Mouse (Mus musculus) embryo, embryonic 11 days (tissue): ENCODE data around the gene Mon1a.

Source experiments
- DNase-seq: peaks from one replicate; pipeline ENCODE4 v3.0.0-alpha.2; 2015

Gene Mon1a

DNA sequence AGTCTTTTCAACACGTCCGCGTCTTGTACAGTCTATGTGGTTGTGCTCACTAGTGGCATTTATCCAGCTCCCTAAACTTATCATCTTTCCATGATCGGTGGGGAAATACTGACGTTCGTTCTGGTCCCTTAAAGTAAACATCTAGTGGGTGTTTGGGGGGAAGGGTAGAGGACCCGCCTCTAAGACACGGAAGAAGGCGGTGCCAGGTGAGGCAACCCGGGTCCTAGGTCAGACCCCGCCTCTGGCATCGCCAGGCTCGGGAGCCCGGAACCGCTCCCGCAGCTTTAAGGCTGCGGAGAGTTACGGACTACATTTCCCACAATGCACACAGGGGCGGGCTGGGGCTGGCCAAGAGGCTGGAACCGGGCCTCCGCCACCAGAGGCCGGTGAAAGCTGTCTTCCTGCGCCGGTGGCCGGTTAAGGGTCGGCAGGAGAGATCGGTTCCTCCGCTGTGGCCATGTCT lies at the start of gene Mon1a:
Gene Mon1a (plus strand): TSS at position 348 of the 463 bp plus-strand sequence.
- peak; percentile 92 for DNase-seq

DNA sequence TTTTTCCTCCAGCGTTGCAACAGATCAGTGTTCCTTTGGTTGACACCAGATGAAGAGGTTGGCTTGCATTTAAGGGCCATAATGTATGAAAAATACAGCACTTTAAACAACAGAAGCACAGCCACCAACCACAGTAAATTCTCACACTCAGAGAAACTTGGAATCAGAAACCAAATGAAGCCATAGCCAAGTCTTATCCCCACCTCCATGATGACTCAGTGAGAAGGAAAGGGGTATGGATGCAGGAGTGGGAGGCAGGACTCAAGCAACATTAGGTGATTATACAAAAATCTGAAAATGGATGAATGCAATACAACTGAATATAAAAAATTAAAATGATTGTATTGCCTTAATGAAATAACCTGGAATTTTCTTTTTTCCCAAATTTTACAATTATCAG lies 49.1 kb upstream of the Mon1a start:
- DNase-seq: no peak

DNA sequence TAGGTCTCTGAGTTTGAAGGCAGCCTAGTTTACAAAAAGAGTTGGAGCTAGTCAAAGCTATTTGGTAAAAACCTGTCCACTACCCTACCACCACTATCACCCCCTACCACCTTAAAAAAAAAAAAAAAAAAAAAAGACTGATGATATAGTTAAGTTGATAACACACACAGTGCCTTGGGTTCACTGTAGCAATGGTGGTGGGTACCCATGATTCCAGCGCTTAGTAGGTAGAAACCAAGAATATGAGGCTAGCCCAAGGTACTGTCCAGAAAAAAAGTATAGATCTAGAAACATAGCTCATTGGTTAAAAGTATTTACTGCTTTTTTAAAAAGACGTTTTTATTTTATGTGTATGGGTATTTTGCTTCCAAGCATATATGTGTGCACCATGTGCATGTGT lies 45.2 kb upstream of the Mon1a start:
- no peak for DNase-seq

DNA sequence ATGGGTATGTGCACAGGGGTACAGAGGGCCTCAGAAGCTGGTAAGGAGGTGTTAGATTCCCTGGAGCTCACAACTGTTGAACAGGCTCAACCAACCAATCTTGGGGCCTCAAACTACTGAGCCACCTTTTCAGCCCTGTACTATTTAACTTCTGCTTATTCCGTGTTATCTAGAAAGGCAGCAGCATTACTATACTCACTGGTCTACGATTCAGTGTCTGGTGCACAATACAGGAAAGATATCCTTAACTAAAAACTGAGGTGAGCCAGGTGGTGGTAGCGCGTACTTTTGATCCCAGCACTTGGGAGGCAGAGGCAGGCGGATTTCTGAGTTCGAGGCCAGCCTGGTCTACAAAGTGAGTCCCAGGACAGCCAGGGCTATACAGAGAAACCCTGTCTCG lies 39.0 kb upstream of the Mon1a start:
- DNase-seq: no peak

DNA sequence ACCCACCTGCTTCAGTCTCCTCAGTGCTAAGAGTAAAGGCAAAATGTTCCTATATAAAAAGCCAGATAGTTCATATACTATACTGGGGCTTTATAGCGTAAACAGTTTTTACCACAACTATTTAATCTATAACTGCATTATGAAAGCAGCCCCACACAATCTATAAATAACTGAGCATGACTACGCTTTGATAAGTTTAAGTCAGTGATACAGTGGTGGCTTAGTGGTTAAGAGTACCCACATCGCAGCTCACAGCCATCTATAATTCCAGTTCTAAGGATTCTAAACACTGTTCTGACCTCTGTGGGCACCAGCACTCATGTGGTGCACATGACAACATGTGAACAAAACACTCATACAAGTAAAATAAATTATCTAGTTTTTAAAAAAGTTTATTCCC lies 29.6 kb upstream of the Mon1a start:
- DNase-seq: no peak

DNA sequence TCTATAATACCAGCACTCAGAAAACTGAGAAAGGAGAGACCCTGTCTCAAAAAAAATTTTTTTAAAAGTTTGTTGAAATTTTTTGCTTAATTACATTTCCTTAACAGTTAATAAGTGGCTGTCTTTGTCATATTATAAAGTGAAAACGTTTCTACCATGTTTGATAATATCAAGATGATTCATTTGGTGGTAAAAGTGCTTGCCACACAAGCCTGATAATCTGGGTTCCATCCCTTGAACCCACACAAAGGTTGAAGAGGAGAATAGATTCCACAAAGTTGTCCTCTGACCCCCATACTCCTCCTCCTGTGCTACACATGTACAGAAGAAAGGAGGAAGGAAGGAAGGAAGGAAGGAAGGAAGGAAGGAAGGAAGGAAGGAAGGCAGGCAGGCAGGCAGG lies 23.5 kb upstream of the Mon1a start:
- DNase-seq: no peak

DNA sequence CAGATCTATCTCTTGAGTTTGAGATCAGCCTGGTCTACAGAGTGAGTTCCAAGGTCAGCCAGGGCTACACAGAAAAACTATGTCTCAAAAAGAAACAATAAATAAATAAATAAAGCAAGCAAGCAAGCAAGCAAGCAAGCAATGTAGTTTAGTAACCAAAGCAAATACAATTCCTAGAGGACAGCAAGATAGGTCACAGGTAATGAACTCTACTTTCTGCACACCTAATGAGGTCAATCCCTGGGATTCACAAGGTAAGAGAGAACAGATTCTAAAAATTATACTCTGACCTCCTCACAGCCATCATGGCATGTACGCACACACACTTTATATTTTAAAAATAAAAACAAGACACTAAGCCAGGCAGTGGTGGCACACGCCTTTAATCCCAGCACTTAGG lies 21.9 kb upstream of the Mon1a start:
- no peak for DNase-seq

DNA sequence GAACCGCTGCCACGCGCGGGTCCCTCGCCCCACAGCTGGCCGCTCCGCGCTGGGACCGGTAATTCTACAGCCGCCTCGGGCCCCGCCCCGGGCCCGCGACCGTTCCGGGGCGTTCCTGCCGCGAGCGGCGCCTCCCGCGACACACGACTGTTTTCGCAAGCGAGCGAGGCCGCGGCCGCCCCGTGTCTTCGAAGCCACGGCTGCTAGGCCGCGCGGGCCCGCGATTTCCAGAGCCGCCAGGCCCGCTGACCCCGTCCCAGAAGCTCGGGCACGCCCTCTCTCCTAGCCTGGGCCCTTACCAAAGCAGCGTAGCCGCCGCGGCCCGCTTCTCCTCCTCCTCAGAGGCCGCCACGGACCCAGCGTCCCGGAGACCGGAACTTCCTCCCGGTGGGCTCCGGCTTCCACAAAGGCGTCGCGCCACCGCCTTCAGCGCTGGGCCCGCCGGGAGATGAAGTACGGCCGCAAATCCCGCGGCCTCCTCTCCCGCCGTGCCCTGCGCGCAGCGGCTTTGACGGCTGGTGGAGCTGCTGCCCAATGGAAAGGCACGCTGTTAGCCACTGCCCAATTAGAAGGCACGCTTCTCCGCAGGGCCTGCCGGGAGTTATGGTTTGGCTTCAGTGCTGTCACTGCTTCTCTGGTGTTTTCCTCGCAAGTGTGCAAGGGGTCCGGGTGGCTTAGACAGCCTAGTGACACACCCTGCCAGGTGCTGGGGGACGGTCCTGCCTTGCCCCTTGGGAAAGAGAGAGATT lies 15.4 kb upstream of the Mon1a start:
- peak; percentile 99 for DNase-seq

DNA sequence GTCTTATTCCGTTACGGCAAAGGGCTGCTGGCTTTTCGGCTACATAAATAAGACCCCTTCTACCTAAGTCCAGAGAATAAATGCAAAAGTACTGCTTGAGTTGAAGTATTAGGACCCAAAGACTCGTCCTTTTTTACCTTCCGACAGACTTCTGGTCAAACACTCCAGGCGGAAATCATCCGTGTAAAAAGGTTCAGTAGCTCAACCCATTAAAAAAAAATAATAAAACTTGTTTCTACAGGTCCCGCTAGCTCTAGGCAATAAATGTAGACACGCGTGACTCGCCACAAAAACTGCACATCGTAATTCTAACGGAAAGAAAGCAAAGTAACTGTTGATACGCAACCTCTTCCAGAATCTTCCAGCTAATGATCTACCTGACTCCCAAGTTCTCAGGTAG lies 14.8 kb upstream of the Mon1a start, which contains the start of gene Rbm6:
Gene Rbm6 (minus strand): TSS at position 101 of the 400 bp plus-strand sequence.
- no peak for DNase-seq

DNA sequence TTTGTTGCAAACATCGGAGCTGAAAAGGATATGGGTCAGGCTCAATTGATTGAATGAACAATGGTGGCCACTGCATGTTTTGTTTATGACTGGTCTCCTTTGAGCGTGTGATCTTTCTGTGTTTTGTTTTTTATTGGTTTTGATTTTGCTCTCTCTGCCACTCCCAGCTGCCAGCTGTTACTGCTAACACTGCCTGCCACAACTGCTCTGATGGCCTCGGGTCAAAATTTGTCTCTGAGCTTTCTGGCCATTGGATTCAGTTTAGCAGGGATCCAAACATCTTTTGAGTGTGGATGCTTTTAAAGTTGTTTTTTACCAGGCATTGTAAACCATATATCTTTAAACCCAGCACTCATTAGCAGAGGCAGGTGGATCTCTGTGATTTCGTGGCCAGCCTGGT lies 7.5 kb upstream of the Mon1a start:
- no peak for DNase-seq

DNA sequence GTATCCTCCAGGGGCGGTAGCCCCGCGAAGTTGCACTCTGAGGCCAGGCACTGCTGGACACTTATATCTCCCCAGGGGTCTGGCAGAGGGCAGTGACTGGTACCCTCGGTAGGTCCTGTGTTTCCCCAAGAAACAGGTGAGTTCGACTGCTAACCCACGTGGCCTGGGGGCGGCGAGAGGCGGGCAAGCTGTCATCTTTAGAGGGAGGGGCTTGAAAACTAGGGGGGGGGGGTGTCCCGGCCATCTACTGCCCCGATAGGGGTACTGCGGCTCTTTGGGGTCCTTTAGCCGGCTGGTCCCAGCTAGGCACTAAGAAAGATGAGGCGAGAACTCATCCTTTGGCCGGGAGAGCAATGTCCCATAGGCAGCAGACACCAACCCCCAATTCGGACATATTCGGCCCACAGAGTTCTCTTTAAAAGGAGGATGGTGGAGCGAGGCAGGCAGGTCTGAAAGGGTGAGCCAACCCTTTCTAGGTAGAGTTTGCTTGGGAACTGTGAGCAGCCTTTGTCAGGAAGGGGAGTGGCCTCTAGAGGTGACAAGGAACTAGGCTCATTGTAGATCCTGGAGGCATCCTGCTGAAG lies 408 bp downstream of the Mon1a start:
- peak; percentile 52 for DNase-seq

DNA sequence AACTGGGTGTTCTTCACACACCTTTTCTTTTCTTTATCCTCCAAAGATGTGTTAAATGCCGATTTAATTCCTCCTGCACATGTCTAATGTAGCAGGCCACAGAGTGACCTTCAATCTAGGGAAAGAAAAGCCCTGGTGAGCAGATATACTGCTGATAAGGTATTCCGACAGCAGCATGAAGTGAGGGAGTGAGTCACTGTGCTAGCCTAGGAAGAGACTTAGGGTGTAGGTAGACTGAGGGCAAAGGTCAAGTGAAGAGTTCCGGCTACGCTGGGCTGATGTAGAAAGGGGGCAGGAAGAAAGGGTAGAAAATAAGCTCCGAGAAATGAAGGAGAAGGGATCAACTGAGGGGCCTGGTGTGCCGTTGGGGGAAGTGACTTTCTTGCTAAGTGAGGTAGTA lies 2.3 kb downstream of the Mon1a start:
- DNase-seq: no peak

DNA sequence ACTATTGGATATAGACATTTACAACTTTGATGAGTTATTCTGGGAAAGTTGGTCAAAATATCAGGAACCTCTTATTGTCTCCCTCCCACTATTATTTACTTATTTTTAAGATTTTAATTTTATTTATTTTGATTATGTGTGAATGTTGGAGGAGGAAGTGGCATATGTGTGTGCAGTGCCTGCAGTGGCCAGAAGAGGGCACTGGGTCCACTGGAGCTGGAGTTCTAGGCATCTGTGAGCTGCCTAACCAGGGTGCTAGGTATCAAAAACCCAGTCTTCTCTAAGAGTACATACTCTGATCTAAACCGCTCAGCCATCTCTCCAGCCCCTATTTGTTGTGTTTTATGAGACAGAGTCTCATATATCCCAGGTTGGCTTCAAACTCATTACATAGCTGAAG lies 3.1 kb downstream of the Mon1a start:
- no peak for DNase-seq

DNA sequence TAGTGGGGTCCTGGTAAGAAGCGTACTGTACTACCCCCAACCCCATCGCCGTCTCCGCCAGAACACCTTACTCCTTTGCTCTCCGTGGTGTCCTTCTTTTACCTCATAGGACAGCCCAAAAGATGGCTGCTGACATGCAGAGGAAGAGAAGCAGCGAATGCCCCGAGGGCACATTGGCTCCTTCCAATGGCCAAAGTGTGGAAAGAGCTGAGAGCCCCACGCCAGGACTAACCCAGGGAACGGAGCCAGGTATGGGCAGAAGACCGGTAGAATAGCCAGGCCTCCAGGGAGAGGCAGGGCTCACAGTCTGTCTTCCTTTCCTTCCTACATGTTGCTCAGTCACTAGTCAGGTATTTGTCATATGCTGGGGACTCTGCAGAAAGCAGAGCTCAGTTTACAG lies 10.6 kb downstream of the Mon1a start:
- DNase-seq: no peak

DNA sequence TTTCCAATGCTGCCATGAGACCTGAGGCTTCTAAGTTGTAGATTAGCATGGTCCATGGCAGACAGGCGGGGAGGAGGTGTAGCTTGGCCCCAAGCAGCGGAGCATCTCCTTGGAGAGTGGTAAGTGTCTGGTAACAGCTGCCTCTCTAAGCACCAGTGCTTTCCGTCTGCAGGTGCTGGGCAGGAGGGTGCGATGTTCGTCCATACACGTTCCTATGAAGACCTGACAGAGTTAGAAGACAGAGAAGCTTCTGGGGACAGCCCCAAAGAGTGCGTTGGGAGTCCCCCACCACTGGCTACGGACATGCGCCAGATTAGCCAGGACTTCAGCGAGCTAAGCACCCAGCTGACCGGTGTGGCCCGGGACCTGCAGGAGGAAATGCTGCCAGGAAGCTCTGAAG lies 11.9 kb downstream of the Mon1a start:
- DNase-seq: no peak

DNA sequence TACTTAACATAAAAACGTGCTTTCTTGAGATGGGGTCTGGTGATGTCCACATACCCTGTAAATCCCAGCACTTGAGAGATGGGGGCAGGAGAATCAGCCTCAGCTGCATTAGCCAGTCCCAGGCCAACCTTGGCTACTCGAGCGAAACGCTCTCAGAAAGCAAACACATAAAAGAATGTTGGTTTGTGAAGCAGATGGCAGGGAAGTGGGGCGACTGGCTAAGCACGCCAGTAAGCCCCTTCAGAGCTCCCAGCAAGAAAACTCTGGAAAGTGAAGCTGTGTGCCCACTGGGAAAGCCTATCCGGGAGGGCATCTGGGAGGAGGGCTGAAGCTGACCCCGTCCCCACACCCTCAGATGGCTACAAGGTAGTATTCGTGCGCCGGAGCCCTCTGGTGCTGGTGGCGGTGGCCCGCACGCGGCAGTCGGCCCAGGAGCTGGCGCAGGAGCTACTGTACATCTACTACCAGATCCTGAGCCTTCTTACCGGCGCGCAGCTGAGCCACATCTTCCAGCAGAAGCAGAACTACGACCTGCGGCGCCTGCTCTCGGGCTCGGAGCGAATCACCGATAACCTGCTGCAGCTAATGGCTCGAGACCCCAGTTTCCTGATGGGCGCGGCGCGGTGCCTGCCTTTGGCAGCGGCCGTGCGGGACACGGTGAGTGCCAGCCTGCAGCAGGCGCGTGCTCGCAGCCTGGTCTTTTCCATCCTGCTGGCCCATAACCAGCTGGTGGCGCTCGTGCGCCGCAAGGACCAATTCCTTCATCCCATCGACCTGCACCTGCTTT lies 13.1 kb downstream of the Mon1a start:
- DNase-seq: peak; percentile 88

DNA sequence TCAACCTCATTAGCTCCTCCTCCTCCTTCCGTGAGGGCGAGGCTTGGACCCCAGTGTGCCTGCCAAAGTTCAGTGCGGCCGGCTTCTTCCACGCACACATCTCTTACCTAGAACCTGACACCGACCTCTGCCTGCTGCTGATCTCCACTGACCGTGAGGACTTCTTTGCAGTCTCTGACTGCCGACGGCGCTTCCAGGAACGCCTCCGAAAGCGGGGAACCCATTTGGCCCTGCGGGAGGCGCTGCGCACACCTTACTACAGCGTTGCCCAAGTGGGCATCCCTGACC lies 13.6 kb downstream of the Mon1a start:
- no peak for DNase-seq

DNA sequence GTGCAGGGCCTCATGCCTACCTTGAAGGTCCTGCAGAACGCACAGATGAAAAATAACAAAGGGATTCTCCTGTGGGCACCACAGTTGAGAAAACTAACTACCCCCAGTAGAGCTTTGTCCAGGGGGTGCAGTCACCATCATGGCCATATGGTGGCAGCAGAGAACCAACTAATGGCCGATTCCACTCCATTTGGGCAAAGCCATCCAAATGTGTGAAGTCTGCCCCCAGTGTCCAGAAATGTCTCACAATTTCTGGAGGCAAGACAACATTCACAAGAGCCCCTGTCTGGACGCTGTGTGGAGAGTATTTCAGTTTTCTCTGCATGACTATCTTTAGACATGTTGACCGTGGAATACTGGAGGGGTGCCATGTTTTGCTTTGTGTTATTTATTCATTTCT lies 16.8 kb downstream of the Mon1a start:
- DNase-seq: peak; percentile 91

DNA sequence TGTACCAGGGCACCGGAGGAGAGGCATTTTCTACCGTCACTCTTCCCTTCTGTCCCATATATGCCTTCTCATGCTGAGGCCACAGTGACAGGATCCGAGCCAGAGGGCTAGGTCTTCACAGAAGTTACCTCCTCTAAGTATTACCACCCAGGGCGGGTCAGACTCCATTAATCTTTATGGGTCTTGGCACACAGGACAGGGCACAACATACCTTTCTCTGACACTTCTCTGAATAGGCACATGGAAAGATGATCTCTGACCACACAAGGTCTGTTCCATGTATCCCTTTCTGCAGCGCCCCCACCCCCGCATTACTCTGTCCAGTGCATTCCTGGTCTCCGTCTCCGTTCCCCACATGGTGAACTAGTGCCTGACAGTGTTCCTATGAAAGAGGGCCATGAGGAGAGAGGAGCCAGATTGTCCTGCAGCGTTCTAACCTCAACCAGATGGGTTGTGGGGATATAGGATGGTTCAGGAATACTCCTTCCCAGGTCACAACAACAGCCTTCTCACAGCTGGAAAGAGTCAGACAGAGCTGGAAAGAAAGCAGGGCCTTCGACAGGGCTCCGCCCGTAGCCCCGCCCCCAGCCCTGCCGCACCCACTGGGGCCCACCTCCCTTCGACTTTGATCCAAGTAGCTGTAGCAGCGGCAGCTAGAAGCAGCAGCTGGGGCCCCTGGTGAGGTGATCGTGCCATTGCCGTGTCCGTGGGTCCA lies 18.5 kb downstream of the Mon1a start, which contains the start of gene Mst1r:
Gene Mst1r (plus strand): TSS at position 622 of the 715 bp plus-strand sequence.
- DNase-seq: peak; percentile 84

DNA sequence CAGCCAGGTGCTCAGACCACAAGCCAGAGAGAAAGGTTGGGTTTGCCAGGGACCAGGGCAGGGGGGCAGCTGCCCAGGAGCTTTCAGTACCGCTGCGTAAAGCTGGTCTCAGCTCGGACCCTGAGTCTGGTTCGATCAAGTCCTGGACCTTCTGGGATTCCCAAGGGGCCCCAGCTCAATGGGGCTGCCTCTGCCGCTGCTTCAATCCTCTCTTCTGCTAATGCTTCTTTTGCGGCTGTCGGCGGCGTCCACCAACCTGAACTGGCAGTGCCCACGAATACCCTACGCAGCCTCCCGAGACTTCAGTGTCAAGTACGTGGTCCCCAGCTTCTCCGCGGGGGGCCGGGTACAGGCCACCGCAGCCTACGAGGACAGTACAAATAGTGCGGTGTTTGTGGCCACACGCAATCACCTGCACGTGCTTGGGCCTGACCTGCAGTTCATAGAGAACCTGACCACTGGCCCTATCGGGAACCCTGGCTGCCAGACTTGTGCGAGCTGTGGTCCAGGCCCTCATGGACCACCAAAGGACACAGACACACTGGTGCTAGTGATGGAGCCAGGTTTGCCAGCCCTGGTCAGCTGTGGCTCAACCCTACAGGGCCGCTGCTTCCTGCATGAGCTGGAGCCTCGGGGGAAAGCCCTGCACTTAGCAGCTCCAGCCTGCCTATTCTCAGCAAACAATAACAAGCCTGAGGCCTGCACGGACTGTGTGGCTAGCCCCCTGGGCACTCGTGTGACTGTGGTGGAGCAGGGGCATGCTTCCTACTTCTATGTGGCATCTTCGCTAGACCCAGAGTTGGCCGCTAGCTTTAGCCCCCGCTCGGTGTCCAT lies 19.2 kb downstream of the Mon1a start:
- DNase-seq: peak; percentile 29

DNA sequence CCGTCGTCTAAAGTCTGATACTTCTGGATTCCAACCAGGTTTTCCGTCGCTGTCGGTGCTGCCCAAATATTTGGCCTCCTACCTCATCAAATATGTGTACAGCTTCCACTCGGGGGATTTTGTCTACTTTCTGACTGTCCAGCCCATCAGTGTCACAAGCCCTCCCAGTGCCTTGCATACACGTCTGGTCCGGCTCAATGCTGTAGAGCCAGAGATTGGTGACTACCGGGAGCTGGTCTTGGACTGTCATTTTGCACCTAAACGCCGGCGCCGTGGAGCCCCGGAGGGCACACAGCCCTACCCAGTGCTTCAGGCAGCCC lies 19.8 kb downstream of the Mon1a start:
- DNase-seq: no peak

DNA sequence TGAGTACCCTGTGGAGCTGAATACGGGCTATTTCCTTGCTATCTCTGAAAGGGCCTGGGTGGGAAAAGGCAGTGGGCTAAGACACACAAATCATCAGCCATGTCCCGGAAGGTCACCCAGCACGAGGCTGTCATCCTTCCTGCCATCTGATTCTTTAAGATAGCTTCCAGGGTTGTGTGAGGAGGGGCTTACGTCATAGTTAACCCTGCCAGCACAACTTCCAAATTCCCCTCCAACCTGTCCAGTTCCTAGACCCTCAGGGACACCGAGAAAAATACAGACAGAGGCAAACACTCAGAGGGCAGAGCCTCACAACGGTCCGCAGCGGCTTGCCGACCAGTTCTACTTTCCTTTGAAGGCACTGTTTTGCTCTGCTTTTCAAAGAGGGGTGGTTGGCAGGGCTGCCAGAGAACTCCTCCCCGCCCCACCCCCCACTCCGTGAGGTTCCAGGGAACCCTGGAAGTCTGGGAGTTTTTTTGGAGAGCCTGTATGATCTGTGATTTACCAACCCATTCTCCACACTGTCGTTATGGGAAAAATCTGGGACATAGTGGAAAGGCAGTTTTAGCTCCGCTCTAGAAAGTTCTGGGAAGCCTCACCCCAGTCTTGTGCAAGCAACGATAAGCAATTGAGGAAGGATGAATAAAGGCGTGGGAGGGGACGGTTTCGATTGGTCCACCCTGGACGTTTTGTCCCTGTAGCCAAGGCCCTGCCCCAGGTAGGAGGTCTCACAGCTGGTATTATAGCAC lies 20.6 kb downstream of the Mon1a start:
- no peak for DNase-seq
